Mouse (Mus musculus) thymus, postnatal 0 days (tissue): Measurements from ENCODE around the gene Il2ra. TPM values are rescaled to one million over a fixed set of nuclear protein-coding genes. Genes with fewer than 3 reads are reported as not detected.
"Not testable (repeated sequence)": the region's sequence is repeated elsewhere in the genome, so short reads cannot be mapped to it uniquely, and the experiment has no call there.

Experiments
- DNase-seq: peaks from one replicate; pipeline ENCODE4 v3.0.0-alpha.2; 2015; ENCODE audit warnings: low spot score
- polyA plus RNA-seq: library from polyadenylated mRNA; unstranded; fragments of >200 nt; fragmentation: Nextera tagmentation; extraction: Ambion mirVana; gene quantifications from 2 replicates; pipeline ENCODE4 v1.2.1, GENCODE M21; 2015

Il2ra gene
- polyA plus RNA-seq, result 46.0 and 51.1 TPM in 2 replicates

- DNase-seq, result peak; percentile 48
Observed at GRCm38 (mm10) chr2:11642451-11642941, at the start of gene Il2ra. Gene Il2ra (plus strand): TSS chr2:11642807.

DNA sequence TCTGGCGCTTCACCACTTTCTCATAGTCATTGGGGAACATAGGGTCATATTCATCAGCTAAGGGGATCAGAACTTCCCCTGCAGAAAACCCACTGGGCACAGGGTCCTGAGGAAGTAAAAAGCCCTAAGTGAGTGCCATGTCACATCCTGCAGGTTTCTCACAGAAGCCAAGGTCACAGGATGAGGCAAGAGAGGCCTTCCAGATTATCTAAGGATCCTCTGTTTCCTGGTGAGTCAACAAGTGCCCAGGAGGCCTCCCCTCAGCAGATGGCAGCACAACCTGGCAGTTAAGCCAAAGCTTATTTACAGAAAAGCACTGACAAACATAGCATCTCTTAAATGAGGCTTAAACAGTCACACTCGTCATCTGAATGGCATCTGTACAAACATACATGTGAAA is 45.9 kb upstream of the Il2ra start:
- no peak for DNase-seq

- DNase-seq, result no peak
Observed at GRCm38 (mm10) chr2:11597906-11598305, 44.7 kb upstream of the Il2ra start.

GRCm38 (mm10) chr2:11601795-11602194 is 40.8 kb upstream of the Il2ra start:
- no peak for DNase-seq

- peak; percentile 97 for DNase-seq
Observed at GRCm38 (mm10) chr2:11602506-11603489, 39.8 kb upstream of the Il2ra start.

- DNase-seq, result no peak
Observed at GRCm38 (mm10) chr2:11604053-11604452, 38.6 kb upstream of the Il2ra start, which contains the start of gene Rbm17. Gene Rbm17 (minus strand): TSS chr2:11604153.

DNA sequence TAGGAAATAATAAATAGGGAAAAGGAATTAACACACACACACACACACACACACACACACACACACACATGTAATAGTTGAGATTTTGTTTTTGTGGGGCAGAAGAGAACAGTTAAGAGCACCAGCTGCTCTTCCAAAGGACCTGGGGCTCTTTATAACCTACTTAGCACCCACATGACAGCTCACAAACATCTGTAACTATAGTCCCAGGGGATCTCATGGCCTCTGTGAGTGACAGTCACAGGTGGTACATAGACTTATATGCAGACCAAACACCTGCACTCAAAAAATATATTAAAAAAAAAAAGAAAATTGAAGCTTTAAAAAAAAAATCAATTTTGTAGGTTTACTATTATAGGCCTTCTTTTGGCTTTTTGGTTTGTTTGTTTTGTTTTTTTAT is 37.7 kb upstream of the Il2ra start:
- DNase-seq, result peak; percentile 86

GRCm38 (mm10) chr2:11606718-11607117 is 35.9 kb upstream of the Il2ra start:
- DNase-seq, result not testable (repeated sequence)

GRCm38 (mm10) chr2:11612939-11613338 is 29.7 kb upstream of the Il2ra start:
- not testable (repeated sequence) for DNase-seq

- DNase-seq, result no peak
Observed at GRCm38 (mm10) chr2:11616846-11617245, 25.8 kb upstream of the Il2ra start.

GRCm38 (mm10) chr2:11619598-11619997 is 23.0 kb upstream of the Il2ra start:
- DNase-seq, result peak; percentile 54

- DNase-seq, result peak; percentile 57
Observed at GRCm38 (mm10) chr2:11623173-11623572, 19.4 kb upstream of the Il2ra start.

DNA sequence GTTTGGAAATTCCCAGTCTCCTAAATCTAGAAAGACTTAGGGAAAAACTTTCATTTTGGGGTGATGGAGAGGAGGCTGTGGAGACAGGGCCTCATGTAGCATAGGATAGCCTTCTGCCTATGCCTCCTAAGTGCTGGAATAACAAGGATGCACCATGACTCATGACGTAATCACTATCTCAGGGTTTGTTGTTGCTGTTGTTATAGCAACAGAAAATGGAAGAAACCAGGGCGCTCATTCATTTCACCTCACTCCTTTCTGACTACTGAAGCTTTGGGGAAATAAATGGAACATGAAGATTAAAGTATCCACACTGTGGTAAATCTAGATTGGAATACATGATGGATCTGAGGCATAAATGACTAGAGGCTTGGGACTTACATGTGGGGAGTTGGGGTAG is 18.9 kb upstream of the Il2ra start:
- no peak for DNase-seq

DNA sequence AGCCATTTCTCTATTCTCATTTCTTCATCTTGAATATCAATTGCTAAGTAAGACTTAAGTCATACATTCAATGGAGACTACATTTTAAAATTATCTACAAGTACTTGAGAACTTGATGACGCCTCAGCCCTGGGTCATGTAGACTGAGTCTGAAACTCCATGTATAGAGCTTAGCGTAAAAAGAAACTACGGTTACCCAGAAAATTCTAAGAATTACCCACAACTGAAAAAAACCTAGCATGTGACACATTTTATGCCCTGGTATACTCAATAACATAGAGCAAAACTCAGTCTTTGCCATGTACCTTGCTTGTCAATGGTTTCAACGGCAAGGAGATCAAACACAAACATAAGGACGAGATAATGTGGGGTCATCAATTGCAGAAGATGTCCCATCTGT is 16.7 kb upstream of the Il2ra start, which contains the start of gene Gm17490:
Gene Gm17490 (minus strand): TSS at position 375 of the 400 bp plus-strand sequence.
- no peak for DNase-seq

GRCm38 (mm10) chr2:11635035-11635434 is 7.6 kb upstream of the Il2ra start:
- DNase-seq, result peak; percentile 54

GRCm38 (mm10) chr2:11635471-11636137 is 7.0 kb upstream of the Il2ra start:
- DNase-seq, result peak; percentile 75

DNA sequence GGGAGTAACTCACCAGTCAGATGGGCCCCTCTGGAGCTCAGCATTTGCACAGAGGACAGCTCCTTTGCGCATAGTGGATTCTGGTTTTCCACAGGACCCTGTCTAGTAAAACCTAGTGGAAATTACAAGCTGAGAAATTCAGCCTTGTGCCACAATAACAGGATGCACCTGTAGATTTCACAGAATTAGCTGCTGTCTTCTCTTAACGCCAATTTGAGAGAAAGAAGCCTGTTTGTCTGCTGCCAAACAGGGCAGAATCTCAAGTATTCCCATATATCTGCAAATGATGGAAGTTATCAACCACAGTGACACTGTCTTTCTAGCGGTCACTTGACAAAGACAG is 6.5 kb upstream of the Il2ra start:
- peak; percentile 81 for DNase-seq

- peak; percentile 81 for DNase-seq
Observed at GRCm38 (mm10) chr2:11637115-11637514, 5.5 kb upstream of the Il2ra start.

GRCm38 (mm10) chr2:11644057-11644456 is 1.4 kb downstream of the Il2ra start:
- DNase-seq, result no peak

GRCm38 (mm10) chr2:11645297-11645696 is 2.7 kb downstream of the Il2ra start:
- DNase-seq, result no peak

GRCm38 (mm10) chr2:11651476-11651875 is 8.9 kb downstream of the Il2ra start:
- no peak for DNase-seq

DNA sequence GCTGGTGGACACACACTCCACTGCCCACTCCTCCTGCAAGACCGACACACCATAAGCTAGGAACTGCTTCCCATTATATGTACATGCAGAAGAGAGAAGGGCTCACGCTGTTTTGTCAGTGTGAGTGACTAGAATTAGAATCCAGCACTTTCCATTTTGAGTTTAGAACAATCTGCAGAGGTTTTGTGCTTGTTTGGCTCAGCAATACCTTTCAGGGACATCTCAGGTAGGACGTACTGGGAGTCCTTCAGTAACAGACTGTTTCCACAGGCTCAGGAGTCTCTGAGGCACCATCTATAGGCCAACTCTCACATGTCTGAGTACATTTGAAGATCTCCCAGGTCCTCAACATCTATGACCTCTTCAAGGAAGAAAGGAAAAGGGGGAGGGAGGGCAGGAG is 9.6 kb downstream of the Il2ra start:
- no peak for DNase-seq
